Mouse (Mus musculus) CD4-positive helper T cell, adult 2 months (primary cell): ENCODE measurements at regions not wholly inside any gene's neighbourhood (a gene's known extent, or its start where the extent isn't known, plus 50 kb on each side); places are given as distances from the start of the nearest gene placed in this dataset.
"Not testable (repeated sequence)": the region's sequence is repeated elsewhere in the genome, so short reads cannot be mapped to it uniquely, and the experiment has no call there.

Source experiments
- DNase-seq: peaks from one replicate; pipeline ENCODE4 v3.0.0-alpha.2; 2012; ENCODE audit warnings: low read depth, missing footprints, low spot score

DNA sequence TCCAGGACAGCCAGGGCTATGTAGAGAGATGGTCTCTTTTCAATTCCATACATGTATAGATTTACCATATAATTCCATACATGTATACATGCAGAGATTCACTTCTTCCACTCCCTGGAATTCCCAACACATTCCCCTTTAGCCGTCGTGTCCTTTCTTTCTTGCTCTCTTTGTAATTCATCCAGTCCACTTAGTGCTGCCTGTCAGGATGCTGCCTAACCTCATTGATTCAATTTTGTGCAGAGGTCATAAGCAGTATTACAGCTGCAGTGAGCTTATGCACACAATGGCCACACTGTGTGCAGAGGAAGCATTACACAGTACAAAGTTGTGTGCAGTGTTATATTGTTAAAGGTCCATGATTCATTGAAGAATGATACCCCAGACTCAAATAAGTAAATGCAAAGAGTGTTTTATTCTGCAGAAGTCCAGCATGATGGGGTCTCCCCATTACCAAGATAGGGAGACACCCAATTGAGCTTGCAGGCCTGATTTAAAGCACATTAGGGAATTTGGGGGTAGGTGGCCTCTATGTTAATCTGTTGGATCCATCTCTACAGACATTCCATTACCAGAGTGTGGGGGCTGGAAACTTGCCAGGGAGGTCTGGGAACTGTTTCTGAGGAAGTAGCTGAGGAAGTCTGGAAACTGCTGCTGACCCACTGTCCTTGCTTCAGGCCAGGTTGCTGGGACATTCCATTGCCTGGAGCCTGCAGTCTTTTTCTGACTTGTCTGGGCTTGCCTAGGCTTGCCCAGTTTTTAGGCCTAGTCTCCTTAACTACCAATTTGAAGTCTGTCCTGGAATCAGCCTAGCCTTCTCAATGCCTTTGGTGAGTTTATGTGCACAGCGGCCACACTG lies 72.8 kb downstream of the Fam161a start:
- DNase-seq = no peak

DNA sequence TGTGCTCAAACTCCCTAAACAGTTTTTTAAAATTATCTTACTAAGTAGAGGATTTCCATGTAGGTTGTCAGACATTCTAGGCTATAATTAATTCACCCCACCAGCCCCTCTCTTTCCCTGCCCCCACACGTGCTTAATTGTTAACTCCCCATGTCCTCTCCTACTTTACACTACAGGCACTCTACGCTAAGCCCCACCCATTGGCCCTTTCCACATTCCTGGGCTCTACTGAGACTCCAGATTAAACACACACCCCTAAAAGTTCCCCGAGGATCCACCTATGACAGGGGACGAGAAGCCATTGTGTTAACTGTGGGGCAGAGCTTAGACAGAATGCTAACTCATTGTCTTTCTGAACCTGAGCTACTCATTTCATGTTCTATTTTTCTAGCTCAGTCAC lies 74.3 kb downstream of the Fam161a start:
- DNase-seq = no peak

DNA sequence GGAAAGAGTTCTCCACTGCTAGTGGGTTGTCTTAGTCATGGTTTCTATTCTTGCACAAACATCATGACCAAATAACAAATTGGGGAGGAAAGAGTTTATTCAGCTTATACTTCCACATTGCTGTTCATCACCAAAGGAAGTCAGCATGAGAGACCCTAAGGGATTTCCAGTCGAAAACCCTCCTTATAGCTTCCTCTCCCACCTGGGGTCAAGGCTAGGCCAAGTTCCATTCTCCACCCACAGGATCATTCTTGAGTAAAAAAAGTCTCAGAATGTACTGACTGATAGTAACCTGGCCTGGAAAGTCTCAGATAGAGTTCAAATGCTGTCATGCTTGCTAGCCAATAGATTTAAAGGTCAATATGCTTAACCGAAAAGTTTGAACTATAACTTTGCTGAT lies 76.5 kb downstream of the Fam161a start:
- DNase-seq = not testable (repeated sequence)

DNA sequence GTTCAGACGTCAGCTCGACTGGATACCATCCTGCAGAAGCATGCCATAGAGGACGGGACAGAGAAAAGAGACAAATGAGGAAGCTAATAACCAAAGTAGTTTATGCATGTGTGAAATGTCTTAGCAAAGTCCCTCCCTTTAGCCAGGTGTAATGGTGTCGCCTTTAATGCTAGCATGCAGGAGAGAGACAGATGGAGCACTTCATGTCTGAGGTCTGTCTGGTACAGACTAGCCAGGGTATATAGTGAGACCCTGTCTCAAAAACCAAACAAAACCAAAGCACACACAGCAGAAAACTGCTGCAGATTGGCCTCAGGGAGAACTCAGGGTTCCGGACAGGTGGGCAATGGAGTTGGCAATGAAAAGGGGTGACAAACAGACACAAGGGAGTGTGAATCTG lies 88.0 kb downstream of the Fam161a start:
- DNase-seq = no peak

DNA sequence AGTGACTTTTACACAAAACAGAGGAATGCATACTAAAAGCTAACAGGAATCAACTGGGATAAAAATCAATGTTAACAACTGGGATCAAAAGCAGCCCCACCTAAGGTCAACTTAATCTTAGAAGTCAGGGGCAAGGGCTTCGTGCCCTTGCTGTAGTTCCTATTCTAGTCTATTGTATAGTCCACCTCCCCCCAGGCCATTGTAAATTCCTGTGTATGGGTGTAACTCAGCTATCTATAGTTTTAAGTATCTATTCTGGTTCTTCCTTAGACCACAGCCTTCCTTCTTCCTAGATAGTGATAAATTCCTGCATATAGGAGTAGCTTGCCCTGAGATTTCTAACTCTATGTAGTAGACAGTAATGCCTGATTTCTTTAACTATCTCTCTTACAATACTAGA lies 88.4 kb downstream of the Fam161a start:
- DNase-seq = not testable (repeated sequence)

DNA sequence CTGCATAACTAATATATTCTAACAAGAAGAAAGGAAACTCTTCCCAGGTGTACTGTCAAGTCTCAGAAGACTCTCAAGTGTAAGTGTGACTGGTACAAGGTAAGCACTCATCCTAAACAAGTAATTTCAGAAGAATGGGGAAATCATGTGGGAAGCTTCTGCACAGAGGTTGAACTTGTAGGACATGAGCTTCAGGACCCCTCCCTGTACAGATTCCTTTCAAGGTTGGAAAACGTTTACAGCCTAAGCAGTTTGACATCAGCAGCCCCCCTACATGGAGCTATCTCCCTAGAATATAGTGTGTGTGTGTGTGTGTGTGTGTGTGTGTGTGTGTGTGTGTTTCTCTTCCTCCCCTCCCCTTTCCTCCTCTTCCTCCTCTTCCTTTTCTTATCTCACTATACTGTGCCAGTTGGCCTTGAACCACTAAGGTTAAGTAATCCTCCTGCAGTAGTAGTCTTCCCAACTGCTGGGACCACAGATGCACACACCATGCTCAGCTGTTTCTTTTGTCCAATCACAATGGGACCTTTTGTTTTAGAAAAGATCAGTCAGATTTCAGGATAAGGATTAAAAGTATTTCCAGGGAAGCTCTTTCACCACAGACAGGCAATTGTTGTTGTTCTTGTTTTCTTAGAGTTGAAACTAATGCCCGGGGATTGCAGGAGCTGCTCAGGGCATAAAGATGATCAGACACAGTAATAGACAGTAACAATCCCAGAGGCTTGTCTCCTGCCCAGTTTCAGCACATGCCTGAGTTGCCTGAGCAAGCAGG lies 89.3 kb downstream of the Fam161a start:
- no peak for DNase-seq

DNA sequence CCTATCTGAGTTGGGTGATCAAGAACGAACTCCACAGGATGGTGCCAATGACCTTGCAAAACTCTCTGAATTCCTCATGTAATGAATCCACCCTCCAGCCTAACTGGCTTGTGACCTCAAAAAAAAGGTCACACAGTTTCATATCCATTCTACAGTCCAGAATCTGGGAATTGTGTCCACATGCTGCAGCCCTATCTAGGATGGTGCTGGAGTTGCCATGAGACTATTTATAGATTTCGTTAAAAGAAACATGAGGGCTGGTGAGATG lies 89.8 kb downstream of the Fam161a start:
- no peak for DNase-seq

DNA sequence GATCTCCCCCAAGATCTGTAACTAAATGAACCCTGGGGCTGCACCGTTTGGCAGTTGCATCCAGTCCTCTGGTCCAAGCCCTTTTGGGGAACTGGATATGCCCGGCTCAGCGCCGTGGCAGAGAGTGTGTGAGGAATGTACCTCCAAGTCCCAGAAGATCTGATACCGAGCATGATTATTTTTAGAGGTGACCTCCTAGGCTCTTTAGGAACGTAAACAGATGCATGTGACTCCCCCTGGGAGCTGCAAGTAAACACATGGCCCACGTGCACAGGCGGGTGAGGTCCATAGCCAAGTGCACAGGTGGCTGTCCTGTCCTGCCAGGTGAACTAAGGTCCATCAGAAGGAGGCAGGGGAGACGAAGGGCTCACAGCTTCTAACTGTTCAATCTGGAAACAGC lies 107.3 kb downstream of the Fam161a start:
- DNase-seq = no peak

DNA sequence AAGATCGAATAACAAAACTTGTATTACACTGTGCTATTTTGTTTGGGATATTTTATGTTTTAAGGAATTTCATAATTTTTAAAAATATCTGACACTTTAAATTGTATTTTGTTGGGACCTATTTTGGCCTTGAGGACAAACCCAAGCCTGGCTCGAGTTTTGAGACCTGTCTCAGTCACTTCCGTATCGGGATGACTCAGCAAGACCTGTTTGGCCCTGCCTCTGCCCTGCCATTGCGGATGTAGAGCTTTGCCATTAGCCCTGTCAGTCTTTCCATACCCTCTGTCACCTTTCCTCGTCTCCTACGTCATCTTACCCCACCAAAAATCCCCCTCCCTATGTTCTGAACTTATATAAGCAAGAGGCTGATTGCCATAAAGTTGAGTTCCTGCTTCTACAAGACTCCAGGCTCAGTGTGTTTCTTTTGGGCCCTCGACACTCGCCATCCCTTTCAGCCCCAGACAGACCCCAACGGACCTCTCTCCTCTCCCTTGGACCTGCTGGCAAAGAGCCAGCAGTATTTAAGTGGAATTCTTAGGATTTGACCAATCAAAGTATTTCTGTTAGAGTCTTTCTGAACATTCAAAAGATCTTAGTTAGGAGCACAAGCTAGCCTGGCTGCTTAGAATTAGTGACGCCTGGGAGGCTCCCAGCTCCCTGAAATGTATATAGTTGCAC lies 113.3 kb downstream of the Fam161a start:
- DNase-seq = no peak

DNA sequence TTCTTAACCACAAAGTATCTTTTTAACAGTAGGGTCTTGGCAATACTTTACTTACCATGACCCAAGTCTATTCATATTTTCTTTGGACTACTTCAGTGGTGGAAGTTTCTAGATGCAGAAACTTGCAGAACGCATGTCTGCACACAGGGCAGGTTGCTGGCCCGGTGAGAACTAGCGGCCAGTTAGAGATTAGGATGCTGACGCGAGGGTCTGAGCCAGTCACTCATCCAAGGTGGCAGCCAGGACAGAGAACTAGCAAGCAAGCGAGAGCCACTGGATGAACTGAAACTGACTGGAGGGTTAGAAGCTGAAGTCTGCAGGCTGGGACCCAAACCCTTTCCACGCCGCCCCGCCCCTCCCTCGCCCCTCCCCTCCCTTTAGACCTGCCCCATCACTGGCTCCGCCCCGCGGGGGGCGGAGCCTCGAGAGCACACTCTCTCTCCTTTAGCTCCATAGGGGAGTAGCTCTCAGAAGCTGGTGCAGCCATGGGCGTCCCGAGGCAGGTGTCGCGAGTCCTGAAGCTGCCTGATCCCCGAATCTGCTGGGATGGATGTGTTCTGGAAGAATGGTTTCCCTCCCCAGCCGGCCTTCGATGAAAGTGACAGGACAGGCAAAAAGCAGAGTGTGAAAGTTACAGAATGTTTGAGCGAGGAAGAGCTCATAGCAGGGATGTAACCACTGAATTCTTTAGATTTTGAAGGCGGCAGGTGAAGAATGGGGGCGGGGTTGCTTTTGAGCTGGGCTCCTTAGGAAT lies 117.0 kb downstream of the Fam161a start:
- peak; percentile 59 for DNase-seq

DNA sequence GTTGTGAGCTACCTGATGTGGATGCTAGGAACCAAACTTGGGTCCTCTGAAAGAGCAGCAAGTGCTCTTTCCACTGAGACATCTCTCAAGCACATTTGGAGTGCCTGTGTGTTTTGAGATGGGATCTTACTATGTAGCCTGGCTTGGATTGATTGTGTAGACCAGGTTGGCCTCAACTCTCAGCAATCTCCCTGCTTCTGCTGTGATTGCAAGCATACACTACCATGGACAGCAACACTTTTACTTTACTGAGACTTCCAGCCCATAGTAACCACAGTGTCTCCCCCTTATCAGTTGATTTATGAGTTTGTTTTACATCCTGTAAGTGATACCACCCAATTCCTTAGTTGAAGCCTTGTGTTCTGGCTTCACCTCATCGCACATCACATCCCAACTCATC lies 123.8 kb downstream of the Fam161a start:
- DNase-seq = no peak

DNA sequence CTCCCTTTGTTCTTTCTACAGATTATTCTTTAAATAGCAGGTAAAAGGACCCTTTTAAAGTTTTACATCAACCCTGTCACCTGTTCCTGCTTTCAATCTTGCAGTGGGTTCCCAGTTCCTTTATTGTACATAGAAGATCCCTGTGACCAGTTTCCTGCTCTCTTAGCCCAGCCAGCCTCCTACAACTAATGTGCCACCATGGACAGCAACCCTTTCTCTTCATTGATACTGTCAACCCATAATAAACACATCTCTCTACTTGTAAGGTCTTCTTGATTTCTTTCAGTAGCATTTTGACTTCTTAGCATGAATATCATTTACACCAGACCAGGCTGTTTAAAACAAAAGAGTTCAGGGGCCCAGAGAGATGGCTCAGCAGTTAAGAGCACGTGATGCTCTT lies 124.2 kb upstream of the Xpo1 start:
- DNase-seq = no peak

DNA sequence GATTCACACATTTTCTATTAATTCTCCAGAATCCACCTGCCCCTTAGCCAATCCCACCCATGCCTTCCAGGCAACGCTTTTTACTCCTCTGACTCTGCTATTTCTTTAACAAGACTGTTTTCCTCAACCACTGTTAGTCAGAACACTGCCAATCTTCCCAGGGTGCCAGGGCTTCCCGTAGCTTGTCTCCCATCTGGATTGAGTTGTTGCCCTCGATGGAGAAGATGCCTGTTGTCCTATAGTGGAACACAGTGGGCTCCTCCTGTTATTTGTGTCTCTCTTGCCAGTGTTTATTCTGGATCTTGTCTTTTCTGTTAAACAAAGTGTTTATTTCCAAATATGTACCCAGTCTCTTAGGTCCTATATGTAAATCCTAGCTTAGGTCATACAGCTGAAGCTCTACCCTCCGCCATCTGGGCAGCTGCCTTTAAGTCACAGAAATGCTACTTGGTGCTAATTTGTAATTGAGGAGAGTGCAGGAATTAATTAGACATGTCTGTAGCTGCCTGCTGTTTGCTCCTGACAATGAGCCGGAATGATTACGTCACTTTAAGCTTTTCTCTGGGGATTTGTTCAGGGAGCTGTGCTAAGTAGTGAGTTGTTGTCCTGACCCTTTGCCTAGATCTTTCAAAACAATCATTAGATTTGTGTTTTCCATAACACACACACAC lies 115.3 kb upstream of the Xpo1 start:
- no peak for DNase-seq

DNA sequence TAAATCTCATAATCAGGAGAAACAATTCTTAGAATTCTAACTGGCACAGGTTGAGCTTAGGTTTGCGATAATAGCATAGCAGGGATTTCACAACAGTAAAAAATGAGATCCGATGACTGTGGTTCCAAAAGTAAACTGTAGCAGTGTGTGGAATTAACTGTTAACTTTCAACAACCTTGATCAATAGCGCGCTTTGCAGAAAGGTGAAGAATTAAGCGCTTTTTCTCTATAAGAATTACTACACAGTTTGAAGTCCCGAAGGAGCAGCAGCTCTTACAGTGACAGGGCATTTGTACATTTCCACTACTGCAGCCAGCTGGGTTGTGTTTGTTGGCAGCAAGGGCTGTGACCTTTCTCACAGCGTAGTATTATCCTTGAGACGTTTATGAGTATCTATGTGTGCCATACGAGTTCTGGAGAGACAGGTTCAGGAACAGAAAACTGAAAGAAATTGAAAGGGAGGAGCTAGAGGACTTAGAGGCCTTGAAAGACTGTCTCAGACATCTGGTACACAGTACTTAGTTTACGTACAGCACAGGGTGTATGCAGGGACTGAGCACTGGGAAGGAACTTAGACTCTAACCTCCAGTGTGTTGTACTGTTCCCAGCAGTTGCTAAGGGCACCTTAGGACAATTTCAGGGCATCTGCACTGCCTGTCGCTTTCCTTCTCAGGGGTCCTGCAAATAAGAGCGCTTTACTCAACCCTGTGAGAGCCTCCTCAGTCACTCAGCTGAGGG lies 114.6 kb upstream of the Xpo1 start:
- DNase-seq = no peak

DNA sequence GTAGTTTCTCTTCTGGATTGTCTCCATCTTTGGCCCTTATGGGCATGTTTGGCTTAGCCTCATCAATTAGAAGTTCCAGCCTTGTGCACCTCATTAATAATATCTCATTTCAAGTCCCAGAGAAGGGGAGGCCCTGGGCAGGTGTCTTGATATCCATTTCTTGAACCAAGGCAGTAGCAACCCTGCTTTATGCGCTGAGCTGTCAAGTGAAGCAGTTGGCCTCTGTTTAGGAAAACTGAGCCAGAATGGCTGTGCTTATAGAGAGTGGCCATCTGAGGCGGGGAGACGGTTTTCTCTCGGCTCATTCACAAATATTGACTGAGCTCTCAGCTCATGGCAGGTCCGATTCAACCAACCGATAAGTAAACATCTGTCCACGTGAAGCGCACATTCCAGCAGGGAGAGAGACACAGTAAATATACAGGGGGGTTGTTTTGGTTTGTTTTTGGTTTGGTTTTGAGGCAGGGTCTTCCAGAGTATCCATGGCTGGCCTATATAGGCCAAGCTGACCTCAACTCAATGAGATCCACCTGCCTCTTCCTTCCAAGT lies 107.7 kb upstream of the Xpo1 start:
- no peak for DNase-seq

DNA sequence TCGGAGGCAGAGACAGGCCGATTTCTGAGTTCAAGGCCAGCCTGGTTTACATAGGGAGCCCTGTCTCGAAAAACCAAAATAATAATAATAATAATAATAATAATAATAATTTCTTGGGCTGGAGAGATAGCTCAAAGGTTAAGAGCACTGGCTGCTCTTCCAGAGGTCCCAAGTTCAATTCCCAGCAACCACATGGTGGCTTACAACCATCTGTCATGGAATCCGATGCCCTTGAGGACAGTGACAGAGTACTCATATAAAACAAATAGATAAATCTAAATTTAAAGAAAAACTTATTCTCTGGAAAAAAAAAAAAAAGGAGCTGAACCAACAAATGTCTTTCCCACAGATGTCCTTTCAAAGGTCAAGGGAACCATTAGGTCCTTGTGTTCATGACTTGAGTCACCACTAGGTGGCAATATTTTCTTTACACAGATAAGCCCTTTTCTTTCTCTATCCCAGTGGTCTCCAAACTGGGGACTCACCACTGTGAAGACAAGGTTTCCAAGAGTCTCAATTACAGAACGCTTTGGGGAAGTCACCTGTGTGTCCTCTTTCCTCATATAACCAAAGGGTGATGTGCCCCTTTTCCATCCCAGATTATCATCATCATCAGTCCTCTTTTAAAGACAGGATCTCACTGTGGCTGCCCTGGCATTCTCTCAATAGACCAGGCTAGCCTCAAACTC lies 106.1 kb upstream of the Xpo1 start:
- peak; percentile 40 for DNase-seq

DNA sequence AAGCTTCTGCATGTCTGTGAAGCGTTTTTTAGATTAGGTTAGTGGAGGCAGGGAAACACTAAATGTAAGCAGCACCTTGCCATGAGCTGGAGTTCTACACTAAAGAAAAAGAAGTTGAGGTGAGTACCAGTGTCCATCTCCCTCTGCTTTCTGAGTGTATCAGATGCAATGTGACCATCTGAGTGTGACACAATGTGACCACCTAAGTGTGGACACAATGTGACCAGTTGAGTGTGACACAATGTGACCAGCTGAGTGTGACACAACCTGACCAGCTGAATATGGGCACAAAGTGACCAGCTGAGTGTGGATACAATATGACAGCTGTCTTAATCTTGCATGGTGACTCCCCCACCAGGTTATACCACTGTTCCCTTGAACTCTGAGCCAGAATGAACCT lies 101.0 kb upstream of the Xpo1 start:
- no peak for DNase-seq

DNA sequence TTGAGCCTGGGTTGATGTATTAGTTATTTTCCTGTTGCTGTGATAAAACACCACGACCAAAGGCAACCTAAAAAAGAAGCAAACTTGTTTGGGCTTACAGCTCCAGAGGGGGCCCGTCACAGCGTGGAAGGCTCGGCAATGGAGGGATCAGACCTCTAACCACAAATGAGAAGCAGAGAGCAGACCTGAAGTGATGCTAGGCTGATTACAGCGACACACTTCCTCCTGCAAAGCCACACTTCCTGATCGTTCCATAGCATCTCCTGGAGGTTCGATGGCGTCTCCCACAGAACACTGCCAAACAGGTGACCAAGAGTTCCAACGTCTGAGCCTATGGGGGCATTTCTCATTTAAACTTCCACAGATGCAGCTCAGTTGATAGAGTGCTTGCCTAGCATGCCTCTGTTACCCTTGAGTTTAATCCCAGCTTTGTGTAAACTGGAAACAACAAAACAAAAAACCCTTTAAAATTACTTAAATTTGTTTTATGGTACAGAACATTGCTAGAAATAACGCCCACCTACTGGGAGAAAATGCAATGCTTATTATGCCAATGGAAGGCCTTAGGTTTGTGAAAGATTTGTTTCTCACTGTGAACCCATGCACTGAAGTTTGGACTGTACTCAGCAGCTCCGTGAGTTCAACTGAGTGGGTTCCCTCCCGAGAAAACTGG lies 87.2 kb upstream of the Xpo1 start:
- DNase-seq = no peak

DNA sequence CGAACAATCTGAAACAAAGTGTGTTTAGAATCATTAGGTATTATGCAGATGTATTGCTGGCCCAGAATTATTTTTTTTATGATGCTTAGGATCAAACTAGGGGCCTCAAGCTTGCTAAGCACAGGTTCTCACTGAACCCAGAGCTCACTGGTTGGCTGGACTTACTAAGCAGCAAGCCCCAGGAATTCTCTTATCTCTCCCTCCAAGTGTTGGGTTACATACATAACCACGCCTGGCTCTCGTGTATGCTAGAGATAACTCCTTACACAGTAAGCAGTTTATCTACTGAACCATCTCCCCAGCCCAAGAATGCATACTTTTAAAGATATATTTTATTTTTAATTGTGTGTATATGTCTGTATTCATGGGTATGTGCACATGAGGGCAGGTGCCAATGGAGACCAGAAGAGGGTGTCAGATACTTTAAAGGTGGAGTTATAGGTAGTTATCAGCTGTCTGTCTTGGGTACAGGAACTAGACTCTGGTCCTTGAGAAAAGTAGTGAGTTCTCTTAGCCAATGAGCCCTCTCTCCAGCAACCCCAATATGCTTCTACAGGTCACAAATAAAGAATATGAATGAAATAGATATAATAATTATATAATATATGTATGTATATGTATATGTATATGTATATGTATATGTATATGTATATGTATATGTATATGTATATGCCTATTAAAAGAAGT lies 86.0 kb upstream of the Xpo1 start:
- DNase-seq = no peak
